ENCODE assay signal across 8 mouse cellular contexts in genomic region chr8:84856434-84856833, GRCm38 (mm10). TPM values are rescaled to one million over a fixed set of nuclear protein-coding genes. Genes with fewer than 3 reads are reported as not detected.
DNase-seq lines count a peak whose midpoint lies in the region; ATAC-seq and TF ChIP-seq lines count a peak whose summit lies in the region.

No protein-coding gene starts in this region.

- intact Hi-C loops in heart, postnatal 25 days (cut with DNase I) = loop anchor here (2.0 to 5.0 kb wide), 2 partner anchors 36 to 46 kb away; partner anchors contain the start of gene Gcdh

- no peak for DNase-seq in heart, postnatal 0 days (ENCODE audit: low spot score)
- DNase-seq in heart, postnatal 25 days (ENCODE audit: low spot score) = no peak
- no peak for DNase-seq in adrenal gland, adult (ENCODE audit: inconsistent age in 2 of 2, low spot score in 1 of 2)
- no peak for DNase-seq in right cerebral cortex, postnatal 25 days
- DNase-seq in urinary bladder, postnatal 14 days (ENCODE audit: low spot score) = no peak

- no peaks in the 10 kb centered on the region for H3K9me3 ChIP-seq in heart, postnatal 0 days (replicated peaks; ENCODE audit: control insufficient read depth, low read length)
- no peaks in the 10 kb centered on the region for H3K9me3 ChIP-seq in embryonic facial prominence, embryonic 13.5 days
- no peaks in the 10 kb centered on the region for H3K9me3 ChIP-seq in hindbrain, embryonic 16.5 days (ENCODE audit: control insufficient read depth, low read length)
- H3K9me3 ChIP-seq in midbrain, embryonic 13.5 days = no peaks in the 10 kb centered on the region

- no peak for TF ChIP-seq CTCF in heart, postnatal 0 days (IDR thresholded peaks at IDR 0.05; ENCODE audit: low read depth)

- peak overlapping the region; percentile 96; the same call in 1 of the 2 replicates for H3K4me3 ChIP-seq in heart, postnatal 0 days (ENCODE audit: low read depth, low read length)
- peak overlapping the region; percentile 74 for H3K4me3 ChIP-seq in embryonic facial prominence, embryonic 13.5 days
- H3K4me3 ChIP-seq in hindbrain, embryonic 16.5 days (ENCODE audit: low read length) = peak overlapping the region; percentile 94
- H3K4me3 ChIP-seq in midbrain, embryonic 13.5 days (replicated peaks) = peak overlapping the region; percentile 89; the same call in 1 of the 2 replicates

- peaks cover 12% of the 10 kb centered on the region for H3K4me1 ChIP-seq in heart, postnatal 0 days (ENCODE audit: control insufficient read depth, insufficient read depth)
- H3K4me1 ChIP-seq in embryonic facial prominence, embryonic 13.5 days = peaks cover 14% of the 10 kb centered on the region
- peaks cover 12% of the 10 kb centered on the region for H3K4me1 ChIP-seq in hindbrain, embryonic 16.5 days (ENCODE audit: control insufficient read depth, insufficient read depth, low read depth, low read length)
- H3K4me1 ChIP-seq in midbrain, embryonic 13.5 days (replicated peaks) = peaks cover 13% of the 10 kb centered on the region

- no peaks in the 10 kb centered on the region for H3K27me3 ChIP-seq in heart, postnatal 0 days (ENCODE audit: control insufficient read depth, insufficient read depth, low read length)
- no peaks in the 10 kb centered on the region for H3K27me3 ChIP-seq in embryonic facial prominence, embryonic 13.5 days
- H3K27me3 ChIP-seq in hindbrain, embryonic 16.5 days (replicated peaks; ENCODE audit: control insufficient read depth, insufficient read depth, low read length) = no peaks in the 10 kb centered on the region
- 0 out of 2 replicates have a peak, but pooled peaks cover 2% of the 10 kb centered on the region for H3K27me3 ChIP-seq in midbrain, embryonic 13.5 days

- no peak for TF ChIP-seq EP300 in heart, postnatal 0 days (IDR thresholded peaks at IDR 0.05; ENCODE audit: low read depth)

- H3K36me3 ChIP-seq in heart, postnatal 0 days (replicated peaks; ENCODE audit: control insufficient read depth, insufficient read depth, low read length) = peaks cover 19% of the 10 kb centered on the region
- H3K36me3 ChIP-seq in embryonic facial prominence, embryonic 13.5 days = peaks cover 24% of the 10 kb centered on the region
- peaks cover 6% of the 10 kb centered on the region for H3K36me3 ChIP-seq in hindbrain, embryonic 16.5 days (ENCODE audit: control insufficient read depth, insufficient read depth, low read length)
- peaks cover 20% of the 10 kb centered on the region for H3K36me3 ChIP-seq in midbrain, embryonic 13.5 days

- no peak overlapping the region for H3K4me2 ChIP-seq in heart, postnatal 0 days (ENCODE audit: low read depth, low read length)
- H3K4me2 ChIP-seq in embryonic facial prominence, embryonic 13.5 days = peak overlapping the region; percentile 94; the same call in 1 of the 2 replicates
- H3K4me2 ChIP-seq in hindbrain, embryonic 16.5 days (ENCODE audit: low read length) = no peak overlapping the region
- H3K4me2 ChIP-seq in midbrain, embryonic 13.5 days (replicated peaks) = no peak overlapping the region

- H3K9ac ChIP-seq in heart, postnatal 0 days (replicated peaks; ENCODE audit: low read depth, low read length) = no peak overlapping the region
- H3K9ac ChIP-seq in embryonic facial prominence, embryonic 13.5 days = no peak overlapping the region; the same call in 1 of the 2 replicates
- no peak overlapping the region for H3K9ac ChIP-seq in hindbrain, embryonic 16.5 days (ENCODE audit: low read depth, low read length)
- H3K9ac ChIP-seq in midbrain, embryonic 13.5 days (replicated peaks) = no peak overlapping the region

- ATAC-seq in heart, postnatal 0 days (ENCODE audit: insufficient read depth, low read depth) = no peak
- ATAC-seq in embryonic facial prominence, embryonic 13.5 days (ENCODE audit: insufficient number of reproducible peaks, insufficient read depth, low FRiP score, low TSS enrichment, low read depth) = no peak
- ATAC-seq in hindbrain, embryonic 16.5 days = peak; percentile 22
- ATAC-seq in midbrain, embryonic 13.5 days = peak; percentile 37

- WGBS in heart, postnatal 0 days = 82% methylated on average over 3 of the region's 3 CpGs
- 96% methylated on average over 3 of the region's 3 CpGs for WGBS in embryonic facial prominence, embryonic 13.5 days
- 91% methylated on average over 3 of the region's 3 CpGs for WGBS in hindbrain, embryonic 16.5 days
- WGBS in midbrain, embryonic 13.5 days = 93% methylated on average over 3 of the region's 3 CpGs

- no peak overlapping the region for H3K27ac ChIP-seq in heart, postnatal 0 days (ENCODE audit: low read depth)
- no peak overlapping the region for H3K27ac ChIP-seq in embryonic facial prominence, embryonic 13.5 days
- H3K27ac ChIP-seq in hindbrain, embryonic 16.5 days (ENCODE audit: low read depth, low read length) = no peak overlapping the region
- no peak overlapping the region for H3K27ac ChIP-seq in midbrain, embryonic 13.5 days

RNA-seq across cellular contexts. Expression of gene Farsa, which starts 0.4 kb away (rescaled TPM):
- 38.6 and 40.0 TPM in 2 replicates for total RNA-seq in heart, postnatal 0 days (2014; rRNA removed; ENCODE audit: low replicate concordance)
- polyA plus RNA-seq in heart, postnatal 0 days (2015; fragmentation: Nextera tagmentation; extraction: Ambion mirVana) = 36.3 and 38.3 TPM in 2 replicates
- 10 to 100 TPM; 24.7 to 25.5 TPM for total RNA-seq in heart, postnatal 25 days (2021)
- polyA plus RNA-seq in embryonic facial prominence, embryonic 13.5 days (2015; fragmentation: Nextera tagmentation; extraction: Ambion mirVana) = 105 and 108 TPM in 2 replicates
- 112 and 114 TPM in 2 replicates for polyA plus RNA-seq in hindbrain, embryonic 16.5 days (2015; fragmentation: Nextera tagmentation; extraction: Ambion mirVana)
- 113 and 122 TPM in 2 replicates for polyA plus RNA-seq in midbrain, embryonic 13.5 days (2015; fragmentation: Nextera tagmentation; extraction: Ambion mirVana)

RNA-seq across cellular contexts. Expression of gene Calr, which starts 9.7 kb away (rescaled TPM):
- total RNA-seq in heart, postnatal 0 days (2014; rRNA removed; ENCODE audit: low replicate concordance) = 211 and 235 TPM in 2 replicates
- polyA plus RNA-seq in heart, postnatal 0 days (2015; fragmentation: Nextera tagmentation; extraction: Ambion mirVana) = 201 and 266 TPM in 2 replicates
- total RNA-seq in heart, postnatal 25 days (2021) = 100 to 1,000 TPM; 365 to 441 TPM
- 959 and 1,012 TPM in 2 replicates for polyA plus RNA-seq in embryonic facial prominence, embryonic 13.5 days (2015; fragmentation: Nextera tagmentation; extraction: Ambion mirVana)
- polyA plus RNA-seq in hindbrain, embryonic 16.5 days (2015; fragmentation: Nextera tagmentation; extraction: Ambion mirVana) = 743 and 792 TPM in 2 replicates
- polyA plus RNA-seq in midbrain, embryonic 13.5 days (2015; fragmentation: Nextera tagmentation; extraction: Ambion mirVana) = 599 and 642 TPM in 2 replicates

RNA-seq across cellular contexts. Expression of gene Syce2, which starts 15.5 kb away (rescaled TPM):
- 0.15 and 1.7 TPM in 2 replicates for total RNA-seq in heart, postnatal 0 days (2014; rRNA removed; ENCODE audit: low replicate concordance)
- 9.7 and 11.8 TPM in 2 replicates for polyA plus RNA-seq in heart, postnatal 0 days (2015; fragmentation: Nextera tagmentation; extraction: Ambion mirVana)
- 1 to 10 TPM; 2.3 to 3.0 TPM for total RNA-seq in heart, postnatal 25 days (2021)
- 101 and 111 TPM in 2 replicates for polyA plus RNA-seq in embryonic facial prominence, embryonic 13.5 days (2015; fragmentation: Nextera tagmentation; extraction: Ambion mirVana)
- polyA plus RNA-seq in hindbrain, embryonic 16.5 days (2015; fragmentation: Nextera tagmentation; extraction: Ambion mirVana) = 38.1 and 46.6 TPM in 2 replicates
- polyA plus RNA-seq in midbrain, embryonic 13.5 days (2015; fragmentation: Nextera tagmentation; extraction: Ambion mirVana) = 23.6 and 24.8 TPM in 2 replicates

RNA-seq across cellular contexts. Expression of gene Rad23a, which starts 16.0 kb away (rescaled TPM):
- 89.2 and 126 TPM in 2 replicates for total RNA-seq in heart, postnatal 0 days (2014; rRNA removed; ENCODE audit: low replicate concordance)
- 111 and 125 TPM in 2 replicates for polyA plus RNA-seq in heart, postnatal 0 days (2015; fragmentation: Nextera tagmentation; extraction: Ambion mirVana)
- 10 to 100 TPM; 80.8 to 81.1 TPM for total RNA-seq in heart, postnatal 25 days (2021)
- polyA plus RNA-seq in embryonic facial prominence, embryonic 13.5 days (2015; fragmentation: Nextera tagmentation; extraction: Ambion mirVana) = 97.1 and 100 TPM in 2 replicates
- polyA plus RNA-seq in hindbrain, embryonic 16.5 days (2015; fragmentation: Nextera tagmentation; extraction: Ambion mirVana) = 78.2 and 95.4 TPM in 2 replicates
- 84.8 and 88.8 TPM in 2 replicates for polyA plus RNA-seq in midbrain, embryonic 13.5 days (2015; fragmentation: Nextera tagmentation; extraction: Ambion mirVana)

RNA-seq across cellular contexts. Expression of gene Gadd45gip1, which starts 25.1 kb away (rescaled TPM):
- 47.1 and 49.8 TPM in 2 replicates for total RNA-seq in heart, postnatal 0 days (2014; rRNA removed; ENCODE audit: low replicate concordance)
- 48.1 and 50.0 TPM in 2 replicates for polyA plus RNA-seq in heart, postnatal 0 days (2015; fragmentation: Nextera tagmentation; extraction: Ambion mirVana)
- total RNA-seq in heart, postnatal 25 days (2021) = 10 to 100 TPM; 28.9 to 30.0 TPM
- 45.6 and 48.2 TPM in 2 replicates for polyA plus RNA-seq in embryonic facial prominence, embryonic 13.5 days (2015; fragmentation: Nextera tagmentation; extraction: Ambion mirVana)
- 40.6 and 40.7 TPM in 2 replicates for polyA plus RNA-seq in hindbrain, embryonic 16.5 days (2015; fragmentation: Nextera tagmentation; extraction: Ambion mirVana)
- polyA plus RNA-seq in midbrain, embryonic 13.5 days (2015; fragmentation: Nextera tagmentation; extraction: Ambion mirVana) = 34.5 and 36.3 TPM in 2 replicates

Comparison
In these comparisons a context has a peak if more than half of its experiments do, and no peak if none do; other contexts are left out.
1. ATAC-seq: peak in hindbrain, embryonic 16.5 days (single experiment) and midbrain, embryonic 13.5 days (single experiment); none in heart, postnatal 0 days (single experiment) and embryonic facial prominence, embryonic 13.5 days (single experiment).
2. Peak in every context shown above with its lines, with median percentiles within 50 percentile points of each other: H3K4me3 ChIP-seq.